11 mouse cellular contexts compared by ENCODE assay signal in genomic region chr4:57674351-57674750, GRCm38 (mm10). TPM values are rescaled to one million over a fixed set of nuclear protein-coding genes. Genes with fewer than 3 reads are reported as not detected.
DNase-seq lines count a peak whose midpoint lies in the region; ATAC-seq lines count a peak whose summit lies in the region.
"Had no signal": no experiment of that assay in that cellular context is flagged by ENCODE, and none has a peak within 500 bp of the region (broad histone marks: within the 10 kb centered on the region; RNA-seq: fewer than 3 reads in every experiment).

No protein-coding gene starts in this region.

- no peak overlapping the region for H3K9ac ChIP-seq in hindbrain, embryonic 14.5 days
- H3K9ac ChIP-seq in embryonic facial prominence, embryonic 14.5 days (ENCODE audit: low read depth, low read length): no peak overlapping the region
- no peak overlapping the region for H3K9ac ChIP-seq in stomach, embryonic 16.5 days (ENCODE audit: low read length)
- H3K9ac ChIP-seq: midbrain, embryonic 15.5 days had no signal

- H3K4me1 ChIP-seq in hindbrain, embryonic 10.5 days (replicated peaks): peaks cover 30% of the 10 kb centered on the region
- no peaks in the 10 kb centered on the region; the same call in 1 of the 2 replicates for H3K4me1 ChIP-seq in hindbrain, embryonic 14.5 days (replicated peaks; ENCODE audit: control insufficient read depth, insufficient read depth, low read length)
- H3K4me1 ChIP-seq in embryonic facial prominence, embryonic 14.5 days (ENCODE audit: control insufficient read depth, insufficient read depth, low read length): peaks cover 22% of the 10 kb centered on the region
- peaks cover 24% of the 10 kb centered on the region for H3K4me1 ChIP-seq in stomach, embryonic 16.5 days (ENCODE audit: control insufficient read depth, insufficient read depth, low read length)
- peaks cover 31% of the 10 kb centered on the region for H3K4me1 ChIP-seq in midbrain, embryonic 10.5 days

- no peaks in the 10 kb centered on the region for H3K27me3 ChIP-seq in hindbrain, embryonic 10.5 days (ENCODE audit: insufficient read depth, poor library complexity, severe bottlenecking)
- no peaks in the 10 kb centered on the region for H3K27me3 ChIP-seq in hindbrain, embryonic 14.5 days (ENCODE audit: control insufficient read depth, insufficient read depth, low read length)
- no peaks in the 10 kb centered on the region for H3K27me3 ChIP-seq in embryonic facial prominence, embryonic 14.5 days (replicated peaks; ENCODE audit: control insufficient read depth, insufficient read depth, low read length)
- H3K27me3 ChIP-seq in stomach, embryonic 16.5 days (ENCODE audit: control insufficient read depth, insufficient read depth, low read length): no peaks in the 10 kb centered on the region; the same call in 1 of the 2 replicates
- peaks cover 25% of the 10 kb centered on the region for H3K27me3 ChIP-seq in midbrain, embryonic 10.5 days (ENCODE audit: low read depth, poor library complexity, severe bottlenecking)
- H3K27me3 ChIP-seq: midbrain, embryonic 15.5 days; Patski had no signal

- no peak overlapping the region for H3K4me3 ChIP-seq in hindbrain, embryonic 10.5 days
- H3K4me3 ChIP-seq in hindbrain, embryonic 14.5 days (replicated peaks; ENCODE audit: low read length): no peak overlapping the region
- H3K4me3 ChIP-seq in embryonic facial prominence, embryonic 14.5 days (ENCODE audit: low read depth, low read length): no peak overlapping the region
- no peak overlapping the region for H3K4me3 ChIP-seq in stomach, embryonic 16.5 days (replicated peaks; ENCODE audit: low read length)
- no peak overlapping the region for H3K4me3 ChIP-seq in midbrain, embryonic 10.5 days
- H3K4me3 ChIP-seq: midbrain, embryonic 15.5 days had no signal

- no peaks in the 10 kb centered on the region for H3K9me3 ChIP-seq in hindbrain, embryonic 10.5 days
- H3K9me3 ChIP-seq in hindbrain, embryonic 14.5 days (ENCODE audit: control insufficient read depth, low read length): no peaks in the 10 kb centered on the region
- H3K9me3 ChIP-seq in embryonic facial prominence, embryonic 14.5 days (ENCODE audit: control insufficient read depth, low read length): no peaks in the 10 kb centered on the region
- no peaks in the 10 kb centered on the region for H3K9me3 ChIP-seq in stomach, embryonic 16.5 days (replicated peaks; ENCODE audit: control insufficient read depth, low read length)
- no peaks in the 10 kb centered on the region for H3K9me3 ChIP-seq in midbrain, embryonic 10.5 days (replicated peaks)
- H3K9me3 ChIP-seq: midbrain, embryonic 15.5 days had no signal

- DNase-seq in hindbrain, embryonic 10.5 days (ENCODE audit: low spot score): peak; percentile 12
- DNase-seq in hindbrain, embryonic 14.5 days (ENCODE audit: low spot score): no peak
- peak; percentile 55 for DNase-seq in thymus, postnatal 0 days (ENCODE audit: low spot score)
- no peak for DNase-seq in thymus, adult 18-20 months
- no peak for DNase-seq in embryonic facial prominence, embryonic 14.5 days (ENCODE audit: low spot score)
- DNase-seq in midbrain, embryonic 10.5 days (ENCODE audit: low spot score): no peak
- DNase-seq: kidney, adult 18-20 months; left cerebral cortex, postnatal 4 days had no signal

- no peak for ATAC-seq in hindbrain, embryonic 14.5 days (ENCODE audit: low FRiP score)
- no peak for ATAC-seq in embryonic facial prominence, embryonic 14.5 days (ENCODE audit: low read depth)
- no peak for ATAC-seq in stomach, embryonic 16.5 days (ENCODE audit: insufficient read depth, low FRiP score)
- ATAC-seq: Patski had no signal

- H3K27ac ChIP-seq in hindbrain, embryonic 10.5 days: peak overlapping the region; percentile 23; the same call in 1 of the 2 replicates
- H3K27ac ChIP-seq in hindbrain, embryonic 14.5 days: no peak overlapping the region
- peak overlapping the region; percentile 44 for H3K27ac ChIP-seq in embryonic facial prominence, embryonic 14.5 days (replicated peaks; ENCODE audit: low read depth, low read length)
- H3K27ac ChIP-seq in stomach, embryonic 16.5 days (ENCODE audit: low read length): peak overlapping the region; percentile 67
- no peak overlapping the region for H3K27ac ChIP-seq in midbrain, embryonic 10.5 days (replicated peaks)
- H3K27ac ChIP-seq: midbrain, embryonic 15.5 days had no signal

- H3K36me3 ChIP-seq in hindbrain, embryonic 10.5 days: no peaks in the 10 kb centered on the region
- no peaks in the 10 kb centered on the region for H3K36me3 ChIP-seq in hindbrain, embryonic 14.5 days (replicated peaks; ENCODE audit: control insufficient read depth, insufficient read depth)
- no peaks in the 10 kb centered on the region for H3K36me3 ChIP-seq in embryonic facial prominence, embryonic 14.5 days (ENCODE audit: control insufficient read depth, insufficient read depth, low read length)
- H3K36me3 ChIP-seq in stomach, embryonic 16.5 days (ENCODE audit: control insufficient read depth, insufficient read depth, low read length): no peaks in the 10 kb centered on the region
- no peaks in the 10 kb centered on the region for H3K36me3 ChIP-seq in midbrain, embryonic 10.5 days
- H3K36me3 ChIP-seq: midbrain, embryonic 15.5 days had no signal

- H3K4me2 ChIP-seq in hindbrain, embryonic 14.5 days (replicated peaks): no peak overlapping the region
- H3K4me2 ChIP-seq in embryonic facial prominence, embryonic 14.5 days (ENCODE audit: low read depth, low read length): no peak overlapping the region
- H3K4me2 ChIP-seq in stomach, embryonic 16.5 days (ENCODE audit: low read depth, low read length): no peak overlapping the region

- WGBS in hindbrain, embryonic 10.5 days: 80% methylated on average over 7 of the region's 7 CpGs
- WGBS in hindbrain, embryonic 14.5 days: 81% methylated on average over 7 of the region's 7 CpGs
- 65% methylated on average over 7 of the region's 7 CpGs for WGBS in embryonic facial prominence, embryonic 14.5 days
- 67% methylated on average over 7 of the region's 7 CpGs for WGBS in stomach, embryonic 16.5 days
- 79% methylated on average over 7 of the region's 7 CpGs for WGBS in midbrain, embryonic 10.5 days

RNA-seq across cellular contexts. Expression of gene Akap2, which starts 43.1 kb away (rescaled TPM):
- 30.2 and 31.8 TPM in 2 replicates for polyA plus RNA-seq in hindbrain, embryonic 10.5 days (2016; fragmentation: Nextera tagmentation; extraction: Ambion mirVana)
- 13.0 and 14.3 TPM in 2 replicates for polyA plus RNA-seq in hindbrain, embryonic 14.5 days (2014; fragmentation: Nextera tagmentation; extraction: Ambion mirVana)
- polyA plus RNA-seq in thymus, postnatal 0 days (2015; fragmentation: Nextera tagmentation; extraction: Ambion mirVana): 37.6 and 41.5 TPM in 2 replicates
- 24.9 and 28.5 TPM in 2 replicates for polyA plus RNA-seq in embryonic facial prominence, embryonic 14.5 days (2014; fragmentation: Nextera tagmentation; extraction: Ambion mirVana)
- polyA plus RNA-seq in stomach, embryonic 16.5 days (2015; fragmentation: Nextera tagmentation; extraction: Ambion mirVana): 23.0 and 26.5 TPM in 2 replicates
- polyA plus RNA-seq in midbrain, embryonic 10.5 days (2016; fragmentation: Nextera tagmentation; extraction: Ambion mirVana): 22.2 and 26.3 TPM in 2 replicates

Comparison
In these comparisons a context has a peak if more than half of its experiments do, and no peak if none do; other contexts are left out.
1. DNase-seq: peak in hindbrain, embryonic 10.5 days (single experiment) and thymus, postnatal 0 days (single experiment); none in hindbrain, embryonic 14.5 days (single experiment), thymus, adult 18-20 months (0 of 2), embryonic facial prominence, embryonic 14.5 days (single experiment) and midbrain, embryonic 10.5 days (single experiment).
2. H3K27ac ChIP-seq: peak in hindbrain, embryonic 10.5 days (single experiment), embryonic facial prominence, embryonic 14.5 days (single experiment) and stomach, embryonic 16.5 days (single experiment); none in hindbrain, embryonic 14.5 days (single experiment) and midbrain, embryonic 10.5 days (single experiment).